Mouse (Mus musculus) v-Abl transformed pro-B cells (cell line): ENCODE measurements around the gene Ppp2r5a.
"Not testable (repeated sequence)": the region's sequence is repeated elsewhere in the genome, so short reads cannot be mapped to it uniquely, and the experiment has no call there.

Experiments
- in situ Hi-C, 2 experiments: fragments of 400-800 bp; cut with MboI; formaldehyde crosslinking; loops; one replicate each; pipeline ENCODE4 v1.15.1; 2025; ENCODE audit not compliant: unreplicated experiment in 2 of 2

Gene Ppp2r5a

DNA sequence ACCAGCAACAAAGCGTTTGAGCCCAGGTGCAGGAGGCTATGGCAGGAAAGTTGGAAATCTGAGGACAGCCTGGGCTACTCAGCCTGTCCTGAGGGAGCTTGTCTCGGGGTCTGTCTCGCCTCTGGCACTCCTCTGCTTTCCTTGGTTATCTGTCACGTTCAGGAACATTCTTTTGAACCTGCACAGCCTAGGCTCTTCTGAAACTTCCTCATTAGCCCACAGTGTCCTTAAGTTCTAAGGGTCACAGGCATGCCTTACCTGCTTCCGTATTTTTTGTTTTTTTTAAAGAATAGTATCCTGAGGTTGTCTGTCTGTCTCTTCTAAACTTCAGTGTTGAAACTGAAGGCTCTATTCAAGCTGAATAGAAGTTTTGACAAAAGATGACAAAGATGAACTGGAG, at the start of gene Ppp2r5a:
Gene Ppp2r5a, minus strand, starts transcription at position 199 of the 400 bp plus-strand sequence.
- in situ Hi-C loops: loop anchor here in 1 of 2 experiments (5.0 kb wide), 1 partner anchor 39 kb away; no protein-coding TSS in a partner anchor

DNA sequence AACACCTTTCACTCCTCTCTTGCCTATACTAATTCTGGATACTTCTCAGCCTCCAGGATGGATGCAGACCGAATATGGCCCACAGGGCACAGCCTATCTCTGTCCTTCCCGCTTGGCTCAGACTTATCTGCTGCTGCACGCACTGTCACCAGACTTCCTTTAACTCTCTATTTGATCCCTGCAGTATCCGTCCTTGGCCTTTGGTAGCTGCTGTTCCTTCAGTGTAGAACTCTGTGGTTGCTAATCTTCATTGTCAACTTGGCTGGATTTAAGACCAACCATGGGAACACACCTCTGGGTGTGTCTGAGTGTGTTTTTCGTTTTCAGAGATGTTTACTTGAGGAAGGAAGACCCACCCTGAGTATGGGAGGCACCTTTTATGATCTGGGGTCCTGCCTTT, 47.5 kb upstream of the Ppp2r5a start:
- in situ Hi-C loops: no loop called here

DNA sequence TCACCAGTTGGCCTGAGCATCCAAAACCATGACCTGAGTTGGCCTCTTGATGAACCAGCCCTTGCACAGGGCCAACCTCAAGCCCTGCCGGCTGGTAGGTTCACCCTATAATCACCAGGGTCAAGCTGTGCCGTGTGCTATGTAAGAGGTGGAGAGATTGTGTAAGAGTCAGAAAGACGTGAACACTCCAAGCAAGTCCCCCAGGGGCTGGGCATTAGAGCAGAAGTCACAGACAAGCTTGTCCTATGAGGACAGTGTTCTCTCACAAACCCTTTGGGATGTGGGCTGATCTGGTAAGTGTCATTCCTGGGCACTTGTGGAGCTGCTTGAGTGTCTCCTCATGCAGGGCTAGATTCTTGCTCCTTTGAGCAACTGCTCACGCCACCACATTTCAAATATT, 46.5 kb upstream of the Ppp2r5a start:
- in situ Hi-C loops: no loop called here

DNA sequence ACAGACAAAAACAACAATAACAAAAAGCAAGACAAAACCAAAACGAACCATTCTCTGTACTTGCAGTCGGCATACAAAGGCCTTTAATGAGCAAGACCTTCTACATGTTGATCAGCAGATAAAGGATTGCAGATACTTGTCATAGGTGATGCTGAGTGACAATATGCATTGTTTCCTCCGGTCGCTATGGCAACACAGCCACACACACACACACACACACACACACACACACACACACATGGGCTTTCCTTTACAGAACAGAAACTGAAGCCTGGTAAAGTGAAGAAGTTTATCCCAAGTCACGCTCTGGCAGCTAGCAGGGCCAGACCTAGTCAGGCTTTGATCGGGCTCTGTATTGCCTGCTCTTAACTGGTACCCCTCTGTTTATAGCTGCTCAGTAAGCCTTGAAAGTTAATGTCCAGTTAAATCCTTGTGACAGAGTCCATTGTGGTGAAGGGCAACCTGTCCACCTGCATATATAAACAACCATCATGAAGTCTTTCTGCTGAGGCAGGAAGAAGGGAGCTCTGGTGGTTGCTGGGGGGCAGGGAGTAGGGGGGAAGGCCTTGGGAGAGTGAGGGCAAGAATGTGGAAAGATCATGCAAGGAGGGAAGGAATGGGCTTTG, 44.4 kb upstream of the Ppp2r5a start:
- in situ Hi-C loops: no loop called here

DNA sequence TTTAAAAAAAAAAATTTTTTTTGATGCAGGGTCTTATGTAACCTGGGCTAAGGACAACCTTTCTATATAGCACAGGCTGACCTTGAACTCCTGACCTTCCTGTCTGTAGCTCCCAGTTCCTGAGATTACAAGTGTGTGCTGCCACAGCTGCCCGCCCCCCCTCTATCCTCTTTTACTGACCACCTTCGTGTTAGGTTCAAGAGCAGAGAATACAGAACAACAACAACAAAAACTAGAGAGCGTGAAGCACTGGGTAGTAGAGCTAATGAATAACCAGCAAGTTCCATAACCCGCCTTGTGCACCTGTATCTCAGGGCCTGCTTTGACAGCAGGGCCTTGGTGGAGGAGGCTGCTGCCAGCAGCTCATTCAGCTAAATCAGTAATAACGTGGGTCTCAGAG, 43.2 kb upstream of the Ppp2r5a start:
- in situ Hi-C loops: no loop called here

DNA sequence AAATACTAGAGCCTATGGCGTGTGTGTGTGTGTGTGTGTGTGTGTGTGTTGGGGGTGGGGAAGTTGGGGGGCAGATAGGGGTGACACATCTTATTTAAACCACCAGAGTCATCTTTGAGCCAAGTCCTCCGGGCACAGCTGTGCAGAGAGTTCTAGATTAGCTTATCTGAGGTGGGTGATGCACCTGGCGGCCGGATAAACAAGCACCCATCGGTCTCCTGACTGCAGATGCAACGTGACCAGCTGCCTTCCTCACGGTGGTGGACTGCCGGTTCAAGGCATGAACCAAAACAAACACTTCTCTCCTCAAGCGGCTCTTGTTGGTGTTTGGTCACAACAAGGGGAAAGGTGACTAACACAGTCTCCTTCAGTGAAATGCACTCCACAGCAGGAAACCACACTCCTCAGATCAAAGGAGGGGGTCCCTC, 42.8 kb upstream of the Ppp2r5a start:
- in situ Hi-C loops: no loop called here

DNA sequence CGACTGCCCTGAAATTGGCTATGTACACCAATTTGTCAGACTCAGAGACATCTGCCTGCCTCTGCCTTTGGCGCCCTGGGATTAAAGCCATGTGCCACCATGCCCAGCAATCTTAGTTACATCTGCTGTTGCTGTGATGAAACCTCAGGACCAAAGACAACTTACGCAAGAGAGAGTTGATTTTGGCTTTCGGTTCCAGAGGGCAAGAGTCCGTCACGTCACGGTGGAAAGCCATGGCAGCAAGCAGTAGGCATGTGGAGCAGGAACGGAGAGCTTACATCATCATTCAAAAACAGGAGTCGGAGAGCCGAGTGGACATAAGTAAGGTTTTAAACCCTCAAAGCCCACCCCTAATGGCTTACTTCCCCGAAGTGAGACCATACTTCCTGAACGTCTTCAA, 42.3 kb upstream of the Ppp2r5a start:
- in situ Hi-C loops: no loop called here

DNA sequence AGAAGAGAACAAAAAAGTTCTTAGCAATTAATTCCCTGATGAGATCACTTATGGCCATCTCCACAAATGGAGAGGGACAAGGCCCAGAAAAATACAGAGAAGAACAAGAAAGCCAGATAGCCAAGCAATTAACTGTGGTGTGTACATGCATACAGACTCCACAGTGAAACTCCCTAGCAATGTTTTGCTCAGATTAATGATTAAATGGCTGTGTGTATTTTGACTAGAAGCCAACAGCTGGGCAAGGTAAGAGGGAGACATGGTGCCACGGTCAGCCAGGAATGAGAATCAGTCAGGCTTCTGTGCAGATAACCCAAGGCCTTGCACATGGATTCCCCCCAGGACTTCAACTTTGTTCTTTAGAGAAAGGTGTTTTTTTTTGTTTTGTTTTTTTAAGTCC, 41.4 kb upstream of the Ppp2r5a start:
- in situ Hi-C loops: loop anchor here (5.0 kb wide), 2 partner anchors 42 to 47 kb away; partner anchors contain the start of gene Ppp2r5a (in 1 of the 2)

DNA sequence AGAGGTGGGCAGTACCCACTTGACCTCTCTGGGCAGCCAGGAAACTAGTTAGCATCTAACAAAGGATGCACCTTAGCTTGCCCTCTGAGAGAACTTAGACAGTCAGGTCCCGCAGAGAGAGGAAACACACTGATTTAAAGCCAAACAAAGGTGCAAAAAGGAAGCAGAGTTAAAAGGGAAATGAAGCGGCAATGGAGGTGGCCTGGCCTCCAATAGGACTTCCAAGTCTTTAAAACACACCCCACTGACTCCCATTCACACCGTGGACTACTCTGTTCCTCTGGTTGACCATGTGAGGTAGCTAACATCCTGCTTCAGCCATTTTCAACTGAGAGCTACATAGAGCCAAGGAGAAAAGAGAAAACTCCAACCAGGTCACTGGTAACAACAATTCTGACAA, 35.9 kb upstream of the Ppp2r5a start:
- in situ Hi-C loops: no loop called here

DNA sequence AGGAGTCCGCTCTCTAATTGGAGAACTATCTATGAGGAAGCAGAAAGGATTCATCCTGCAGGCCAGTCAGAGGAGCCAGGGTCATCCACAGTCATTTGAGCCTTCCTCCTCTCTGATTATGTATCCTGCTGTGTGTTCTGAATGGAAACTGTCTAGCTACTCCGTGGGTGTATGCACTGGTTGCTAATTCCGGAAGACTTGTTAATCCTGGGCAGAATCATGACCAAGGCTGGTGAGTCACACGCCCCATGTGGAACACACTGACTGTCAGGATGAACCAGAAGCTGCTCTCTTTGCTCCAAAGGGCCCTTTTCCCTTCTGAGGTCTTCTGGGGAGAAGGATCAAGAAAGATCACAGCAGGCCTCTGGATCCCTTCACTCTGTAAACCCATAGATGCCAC, 35.5 kb upstream of the Ppp2r5a start:
- in situ Hi-C loops: no loop called here

DNA sequence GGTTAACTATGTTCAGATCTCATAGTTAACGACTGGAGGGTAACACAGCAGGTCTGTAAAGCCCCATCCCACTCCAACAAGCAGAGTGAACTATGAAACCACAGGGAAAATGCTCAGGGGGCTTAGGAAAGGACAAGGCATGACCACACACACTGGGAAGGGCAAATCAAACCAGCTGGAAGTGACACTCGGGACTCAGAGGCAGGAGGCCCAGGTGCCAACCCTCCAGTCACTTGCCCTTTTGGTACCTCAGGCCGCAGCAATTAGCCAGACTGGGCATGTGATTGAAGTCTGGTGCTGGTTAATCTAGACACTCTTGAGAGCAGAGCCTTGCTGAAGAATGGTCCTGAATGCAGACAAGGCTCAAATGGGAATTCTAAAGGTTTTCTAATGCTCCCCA, 33.6 kb upstream of the Ppp2r5a start:
- in situ Hi-C loops: no loop called here

DNA sequence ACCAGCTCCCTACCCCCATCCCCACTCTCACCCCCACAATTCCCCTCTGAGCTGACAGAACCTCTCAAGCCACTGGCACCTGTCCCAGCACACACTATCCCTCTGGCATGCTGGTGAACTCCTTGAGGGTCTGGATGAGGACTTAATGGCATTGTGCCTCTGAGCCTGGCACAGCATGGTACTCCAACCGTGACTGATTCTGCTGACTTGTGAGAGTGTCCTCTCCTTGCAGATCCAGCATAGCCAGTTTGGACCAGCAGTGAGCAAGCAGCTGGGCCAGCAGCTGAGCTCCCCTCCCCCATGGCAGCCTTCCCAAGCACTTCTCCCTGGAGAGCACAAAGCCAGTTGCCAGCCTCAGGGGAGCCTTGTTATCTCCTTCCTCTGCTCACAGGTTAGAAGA, 32.3 kb upstream of the Ppp2r5a start:
- in situ Hi-C loops: no loop called here

DNA sequence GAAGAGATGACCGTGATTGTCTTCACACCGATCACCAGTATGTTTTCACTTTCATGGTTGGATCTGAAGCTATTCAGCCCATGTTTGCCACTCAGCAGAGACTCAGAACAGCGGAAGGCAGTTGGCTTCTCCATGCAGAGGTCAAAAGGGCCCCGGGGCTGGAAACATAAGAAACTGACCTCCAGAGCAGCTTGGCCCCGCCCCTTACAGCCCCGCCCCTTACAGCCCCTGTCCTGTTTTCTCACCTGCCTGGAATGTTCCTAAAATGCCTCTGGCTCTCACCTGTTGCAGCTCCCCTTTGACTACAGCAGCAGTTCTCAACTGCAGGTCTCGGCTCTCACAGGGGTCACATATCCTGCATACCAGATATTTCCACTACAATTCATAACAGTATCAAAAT, 29.5 kb upstream of the Ppp2r5a start:
- in situ Hi-C loops: no loop called here

DNA sequence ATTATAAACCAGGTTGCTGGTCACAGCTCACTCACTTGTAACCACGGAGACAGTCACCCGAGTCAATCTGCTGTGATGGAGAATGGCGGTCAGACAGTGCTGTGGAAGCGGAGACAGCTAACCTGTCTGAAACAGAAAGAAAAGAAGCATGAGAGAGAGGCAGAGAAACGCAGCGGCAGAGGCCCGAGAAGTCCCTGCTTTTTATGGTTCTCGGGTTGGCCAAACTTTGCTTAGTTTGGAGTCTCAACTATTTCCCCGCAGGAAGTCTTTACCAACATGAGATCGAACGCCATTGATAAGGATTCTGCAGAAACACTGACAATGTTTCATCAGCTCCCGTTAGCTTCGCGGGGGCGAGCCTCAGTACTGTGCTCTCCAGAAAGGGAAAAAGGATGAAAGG, 29.0 kb upstream of the Ppp2r5a start:
- in situ Hi-C loops: no loop called here

DNA sequence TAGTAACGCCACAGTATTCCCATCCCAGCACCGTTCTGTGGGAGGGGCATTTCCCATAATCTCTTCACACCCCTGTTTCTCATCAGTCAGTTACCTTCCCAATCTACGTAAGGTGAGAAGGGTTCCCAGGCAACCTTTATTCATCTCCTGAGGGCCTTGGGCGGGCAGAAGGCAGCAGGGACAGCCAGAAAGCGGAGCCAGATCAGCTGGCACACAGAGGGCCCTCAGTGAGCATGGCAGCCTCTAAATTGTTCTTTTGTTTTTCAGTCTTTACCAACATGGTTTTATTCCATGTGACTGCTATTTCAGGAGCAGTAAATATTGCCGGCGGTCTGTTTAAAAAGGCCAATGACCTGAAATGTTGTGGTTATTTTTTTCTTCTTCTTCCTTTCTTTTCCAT, 27.0 kb upstream of the Ppp2r5a start:
- in situ Hi-C loops: no loop called here

DNA sequence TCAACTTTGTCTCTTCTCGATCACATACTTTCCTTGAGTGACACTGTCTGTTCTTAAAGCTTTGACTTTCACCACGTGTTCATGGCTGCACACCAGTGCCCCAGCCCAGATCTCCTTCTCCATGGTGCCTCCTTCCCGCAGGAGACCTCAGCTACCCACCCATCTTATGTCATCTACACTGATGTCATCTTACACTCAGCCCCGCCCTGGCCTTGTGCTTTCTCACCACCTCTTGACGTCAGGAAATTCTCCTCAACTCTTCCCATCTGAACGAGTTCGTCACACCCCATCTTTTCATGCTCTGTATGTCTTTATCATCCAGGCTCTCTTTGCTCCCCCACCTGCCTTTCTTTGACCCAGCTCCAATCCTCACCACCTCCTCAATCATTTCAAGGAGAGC, 22.8 kb upstream of the Ppp2r5a start:
- in situ Hi-C loops: no loop called here

DNA sequence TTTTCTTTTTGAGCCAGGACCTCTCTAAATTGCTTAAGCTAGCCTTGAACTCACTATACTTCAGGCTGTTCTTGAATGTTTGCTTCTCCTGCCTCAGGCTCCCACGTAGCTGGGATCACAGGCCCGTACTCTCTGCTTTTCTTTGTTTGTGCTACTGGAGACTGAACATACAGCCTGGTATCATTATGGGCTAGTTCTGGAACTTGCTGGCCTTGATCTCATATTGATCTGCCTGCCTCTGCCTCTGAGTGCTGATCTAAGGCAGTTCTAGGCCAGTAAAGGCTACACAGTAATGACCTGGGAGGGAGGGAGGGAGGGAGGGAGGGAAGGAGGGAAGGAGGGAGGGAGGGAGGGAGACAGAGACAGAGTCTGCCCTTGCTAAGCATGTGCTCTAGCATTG, 20.1 kb upstream of the Ppp2r5a start:
- in situ Hi-C loops: no loop called here

DNA sequence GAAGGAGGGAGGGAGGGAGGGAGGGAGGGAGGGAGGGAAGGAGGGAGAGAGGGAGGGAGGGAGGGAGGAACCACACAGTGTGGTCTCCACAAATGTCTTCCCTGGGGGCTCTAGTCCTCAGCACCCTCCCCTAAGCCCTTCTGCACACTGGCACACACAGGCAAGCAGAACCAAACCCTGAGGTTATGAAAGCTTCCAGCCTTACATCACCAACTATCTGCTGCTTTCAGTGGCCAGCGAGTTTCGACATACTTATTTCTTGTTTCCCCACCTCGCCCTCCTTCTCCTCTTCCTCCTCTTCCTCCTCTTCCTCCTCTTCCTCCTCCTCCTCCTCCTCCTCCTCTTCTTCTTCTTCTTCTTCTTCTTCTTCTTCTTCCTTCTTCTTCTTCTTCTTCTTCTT, 19.6 kb upstream of the Ppp2r5a start:
- in situ Hi-C loops: not testable (repeated sequence)

DNA sequence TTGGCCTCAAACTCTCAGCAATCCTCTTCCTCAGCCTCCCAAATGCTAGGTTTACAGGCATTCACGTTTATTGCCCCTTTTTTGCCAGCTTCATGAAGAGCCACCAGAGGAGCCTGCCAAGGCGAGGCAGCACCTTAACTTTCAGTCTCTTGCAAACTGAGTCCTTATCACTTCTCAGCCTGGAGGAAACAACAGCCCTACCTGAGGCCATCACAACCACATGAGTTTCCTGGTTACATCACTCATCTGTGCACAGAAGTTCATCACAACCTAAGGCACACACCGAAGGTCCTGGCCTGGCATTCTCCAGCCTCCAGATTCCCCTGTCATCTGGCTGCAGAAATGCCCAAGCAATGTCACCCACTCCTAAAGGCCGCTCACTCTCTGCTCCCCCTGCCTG, 19.1 kb upstream of the Ppp2r5a start:
- in situ Hi-C loops: no loop called here

DNA sequence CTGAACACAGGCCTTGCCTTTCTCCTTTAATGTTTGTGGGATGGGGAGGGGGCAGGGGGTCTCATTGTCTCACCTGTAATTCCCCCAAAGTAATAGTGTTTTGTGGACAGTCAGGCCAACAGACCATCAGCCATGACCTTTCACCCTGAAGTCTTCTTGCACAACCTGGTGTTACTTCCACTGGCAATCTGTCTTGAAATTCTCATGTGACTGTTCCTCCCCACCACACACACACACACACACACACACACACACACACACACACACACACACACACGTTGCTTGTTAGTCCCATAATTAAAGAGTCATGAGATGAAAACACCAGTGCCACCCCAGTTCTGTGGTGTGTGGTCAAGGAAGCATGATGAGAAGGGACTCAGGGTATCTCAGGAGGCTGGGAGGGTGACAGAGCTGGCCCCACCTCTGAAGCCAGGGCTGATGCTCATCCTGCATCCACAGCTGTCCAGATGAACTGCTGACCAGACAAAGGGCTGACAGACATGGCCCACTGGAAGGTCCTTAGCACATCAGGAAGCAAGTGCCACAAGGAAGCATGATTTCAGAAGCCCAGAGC, 18.4 kb upstream of the Ppp2r5a start:
- in situ Hi-C loops: no loop called here

DNA sequence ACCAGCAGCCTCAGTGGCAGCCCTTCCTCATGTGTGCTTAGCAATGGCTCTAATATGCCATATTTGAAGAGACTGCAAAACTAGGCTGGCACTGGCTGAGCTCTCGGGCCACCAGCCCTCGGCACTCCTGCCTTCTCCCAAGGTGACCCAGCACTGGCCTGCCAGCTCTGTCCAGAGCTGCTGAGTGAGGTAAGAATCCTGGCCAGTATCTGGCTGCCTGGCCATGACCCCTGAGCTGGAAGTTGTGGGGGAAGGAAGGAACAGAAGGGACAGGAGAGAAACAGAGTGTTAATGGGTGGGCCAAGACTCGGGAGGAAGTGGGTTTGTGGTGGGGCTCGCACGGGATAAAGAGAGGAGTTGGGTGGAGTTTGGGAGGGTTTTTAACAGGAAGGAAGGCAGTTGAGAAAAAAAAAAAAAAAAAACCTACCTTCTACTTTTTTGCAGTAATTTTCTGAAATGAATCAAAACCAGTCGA, 17.9 kb upstream of the Ppp2r5a start:
- in situ Hi-C loops: no loop called here

DNA sequence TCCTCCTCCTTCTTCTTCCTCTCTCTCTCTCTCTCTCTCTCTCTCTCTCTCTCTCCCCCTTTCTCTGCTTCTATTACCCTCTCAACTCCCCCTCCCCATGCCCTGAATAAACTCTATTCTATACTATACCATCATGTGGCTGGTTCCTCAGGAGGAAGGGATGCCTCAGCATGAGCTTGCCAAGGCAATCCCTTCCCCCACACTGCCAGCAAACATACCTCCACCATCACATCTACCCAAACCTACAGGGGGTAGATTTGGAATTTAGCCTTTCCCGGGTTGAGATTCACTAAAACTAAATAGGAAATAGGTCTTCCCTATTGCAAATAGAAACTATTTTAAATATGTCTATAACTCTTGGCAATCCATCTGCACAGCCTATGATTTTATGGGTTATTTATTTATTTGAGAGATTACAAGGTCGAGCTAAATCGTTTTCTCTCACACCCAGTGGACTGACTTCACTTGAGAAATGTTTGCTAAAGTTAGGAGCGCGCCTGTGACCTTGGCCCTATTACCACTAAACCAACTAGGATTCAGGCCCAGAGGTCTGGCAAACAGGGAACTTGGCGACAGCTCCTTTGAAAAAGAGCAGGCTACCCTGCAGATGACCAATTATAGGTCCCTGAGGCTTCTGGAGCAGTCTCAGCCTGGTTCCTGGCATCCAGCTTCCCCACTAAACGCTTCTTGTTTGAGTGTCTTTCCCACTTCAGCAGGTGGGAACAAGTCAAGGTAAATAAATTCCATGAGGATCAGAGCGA, 17.1 kb upstream of the Ppp2r5a start:
- in situ Hi-C loops: no loop called here
